Mouse (Mus musculus) midbrain, embryonic 14.5 days (tissue): ENCODE measurements at regions not wholly inside any gene's neighbourhood (a gene's known extent, or its start where the extent isn't known, plus 50 kb on each side); places are given as distances from the start of the nearest gene placed in this dataset.

Experiments
- ATAC-seq: fragments of 200-750 bp; cut with Nextera tagmentation; 2 replicates; pipeline ENCODE4 v1.8.0; 2017; ENCODE audit warnings: moderate number of reproducible peaks, moderate library complexity; ENCODE audit not compliant: low FRiP score, low TSS enrichment
- DNase-seq: peaks from one replicate; pipeline ENCODE4 v3.0.0-alpha.2; 2015
- H3K27ac ChIP-seq: fragments of 300-500 bp; sonication (generic); replicated peaks from 2 replicates; pipeline ENCODE4 v1.5.1; 2014; ENCODE audit warnings: mild to moderate bottlenecking, low read depth, low read length, moderate library complexity
- H3K27me3 ChIP-seq: fragments of 300-500 bp; sonication (generic); 2 replicates; pipeline ENCODE4 v1.6.1; 2014; ENCODE audit warnings: low read length, control low read depth, mixed read lengths; ENCODE audit not compliant: control insufficient read depth, insufficient read depth
- H3K36me3 ChIP-seq: fragments of 300-500 bp; sonication (generic); 2 replicates; pipeline ENCODE4 v1.6.1; 2014; ENCODE audit warnings: low read length, control low read depth; ENCODE audit not compliant: control insufficient read depth, insufficient read depth
- H3K4me1 ChIP-seq: fragments of 300-500 bp; sonication (generic); 2 replicates; pipeline ENCODE4 v1.6.1; 2014; ENCODE audit warnings: mild to moderate bottlenecking, antibody characterized with exemption, low read length, control low read depth; ENCODE audit not compliant: control insufficient read depth, insufficient read depth
- H3K4me2 ChIP-seq: fragments of 300-500 bp; sonication (generic); 2 replicates; pipeline ENCODE4 v1.6.1; 2014; ENCODE audit warnings: mild to moderate bottlenecking, low read length, moderate library complexity
- H3K4me3 ChIP-seq: fragments of 300-500 bp; sonication (generic); replicated peaks from 2 replicates; pipeline ENCODE4 v1.5.1; 2014; ENCODE audit warnings: low read depth, low read length
- H3K9ac ChIP-seq: fragments of 300-500 bp; sonication (generic); replicated peaks from 2 replicates; pipeline ENCODE4 v1.6.1; 2014; ENCODE audit warnings: mild to moderate bottlenecking, low read length, moderate library complexity
- H3K9me3 ChIP-seq: fragments of 300-500 bp; sonication (generic); 2 replicates; pipeline ENCODE4 v1.6.1; 2016; ENCODE audit warnings: low read length, control low read depth, mixed read lengths; ENCODE audit not compliant: control insufficient read depth
- WGBS: fragments of 180-500 bp; shearing (Covaris S2); extraction: QIAGEN DNeasy Blood & Tissue Kit; methylation state at CpG from one replicate; pipeline ENCODE4 v1.1.7; 2014; 5-methylcytosine and 5-hydroxymethylcytosine counted together

- H3K9ac ChIP-seq: no peak overlapping the region
- WGBS: 91% methylated on average over 7 of the region's 7 CpGs
- no peak for DNase-seq
Observed at GRCm38 (mm10) chr5:43050961-43051517, 181.9 kb upstream of the Cpeb2 start.

GRCm38 (mm10) chr5:43052668-43053067 is 180.3 kb upstream of the Cpeb2 start:
- no peaks in the 10 kb centered on the region for H3K4me1 ChIP-seq
- no peaks in the 10 kb centered on the region for H3K9me3 ChIP-seq
- 50% methylated on average over 1 of the region's 1 CpGs for WGBS
- ATAC-seq (no peak), DNase-seq (no peak)
- H3K36me3 ChIP-seq: no peaks in the 10 kb centered on the region
- H3K27me3 ChIP-seq: no peaks in the 10 kb centered on the region
- H3K4me3 ChIP-seq: no peak overlapping the region
- no peak overlapping the region for H3K27ac ChIP-seq
- no peak overlapping the region for H3K9ac ChIP-seq
- H3K4me2 ChIP-seq: no peak overlapping the region

More at GRCm38 (mm10) chr5:43050961-43051517, 181.9 kb upstream of the Cpeb2 start:
- Histone ChIP-seq H3K4me1 (no peaks in the 10 kb centered on the region), H3K9me3 (no peaks in the 10 kb centered on the region), H3K27ac (no peak overlapping the region), H3K4me3 (no peak overlapping the region), H3K36me3 (no peaks in the 10 kb centered on the region), H3K4me2 (no peak overlapping the region), H3K27me3 (no peaks in the 10 kb centered on the region)
- no peak for ATAC-seq

GRCm38 (mm10) chr5:43054586-43054985 is 178.4 kb upstream of the Cpeb2 start:
- no peak for ATAC-seq
- H3K4me1 ChIP-seq: no peaks in the 10 kb centered on the region
- no peak for DNase-seq
- H3K27ac ChIP-seq: no peak overlapping the region
- no peak overlapping the region for H3K4me2 ChIP-seq
- H3K36me3 ChIP-seq: no peaks in the 10 kb centered on the region
- no peaks in the 10 kb centered on the region for H3K9me3 ChIP-seq
- H3K9ac ChIP-seq: no peak overlapping the region
- 93% methylated on average over 8 of the region's 8 CpGs for WGBS
- no peaks in the 10 kb centered on the region for H3K27me3 ChIP-seq
- H3K4me3 ChIP-seq: no peak overlapping the region

GRCm38 (mm10) chr5:43055111-43055710 is 177.8 kb upstream of the Cpeb2 start:
- no peaks in the 10 kb centered on the region for H3K27me3 ChIP-seq
- ATAC-seq: no peak
- H3K4me3 ChIP-seq: no peak overlapping the region
- no peak overlapping the region for H3K9ac ChIP-seq
- H3K27ac ChIP-seq: no peak overlapping the region
- WGBS: 62% methylated on average over 4 of the region's 4 CpGs
- H3K9me3 ChIP-seq: no peaks in the 10 kb centered on the region
- no peaks in the 10 kb centered on the region for H3K36me3 ChIP-seq
- no peak overlapping the region for H3K4me2 ChIP-seq
- peak; percentile 23 for DNase-seq
- no peaks in the 10 kb centered on the region for H3K4me1 ChIP-seq

GRCm38 (mm10) chr5:43056486-43056885 is 176.5 kb upstream of the Cpeb2 start:
- Histone ChIP-seq H3K36me3 (no peaks in the 10 kb centered on the region), H3K9ac (no peak overlapping the region), H3K4me2 (no peak overlapping the region), H3K27ac (no peak overlapping the region), H3K4me1 (no peaks in the 10 kb centered on the region), H3K27me3 (no peaks in the 10 kb centered on the region), H3K4me3 (no peak overlapping the region), H3K9me3 (no peaks in the 10 kb centered on the region)
- no peak for ATAC-seq
- 99% methylated on average over 2 of the region's 2 CpGs for WGBS
- DNase-seq: no peak

GRCm38 (mm10) chr5:43061243-43061642 is 171.7 kb upstream of the Cpeb2 start:
- no peak for ATAC-seq
- H3K4me2 ChIP-seq: no peak overlapping the region
- no peak overlapping the region for H3K9ac ChIP-seq
- no peaks in the 10 kb centered on the region for H3K36me3 ChIP-seq
- H3K4me1 ChIP-seq: no peaks in the 10 kb centered on the region
- H3K27ac ChIP-seq: no peak overlapping the region
- H3K9me3 ChIP-seq: no peaks in the 10 kb centered on the region
- DNase-seq: no peak
- H3K4me3 ChIP-seq: no peak overlapping the region
- WGBS: 87% methylated on average over 2 of the region's 2 CpGs
- H3K27me3 ChIP-seq: no peaks in the 10 kb centered on the region

GRCm38 (mm10) chr5:43061797-43062391 is 171.1 kb upstream of the Cpeb2 start:
- DNase-seq (no peak), ATAC-seq (no peak)
- no peaks in the 10 kb centered on the region for H3K4me1 ChIP-seq
- no peak overlapping the region for H3K27ac ChIP-seq
- H3K27me3 ChIP-seq: no peaks in the 10 kb centered on the region
- H3K36me3 ChIP-seq: no peaks in the 10 kb centered on the region
- H3K4me2 ChIP-seq: no peak overlapping the region
- no peak overlapping the region for H3K4me3 ChIP-seq
- no peak overlapping the region for H3K9ac ChIP-seq
- no peaks in the 10 kb centered on the region for H3K9me3 ChIP-seq
- 86% methylated on average over 1 of the region's 1 CpGs for WGBS

GRCm38 (mm10) chr5:43062499-43062898 is 170.5 kb upstream of the Cpeb2 start:
- no peak for ATAC-seq
- Histone ChIP-seq H3K9me3 (no peaks in the 10 kb centered on the region), H3K4me3 (no peak overlapping the region), H3K27ac (no peak overlapping the region), H3K9ac (no peak overlapping the region), H3K4me2 (no peak overlapping the region), H3K27me3 (no peaks in the 10 kb centered on the region), H3K4me1 (no peaks in the 10 kb centered on the region), H3K36me3 (no peaks in the 10 kb centered on the region)
- DNase-seq: no peak
- WGBS: 98% methylated on average over 1 of the region's 1 CpGs

- H3K4me1 ChIP-seq: no peaks in the 10 kb centered on the region
- no peak for DNase-seq
- no peak overlapping the region for H3K27ac ChIP-seq
- no peak overlapping the region for H3K4me3 ChIP-seq
- H3K9ac ChIP-seq: no peak overlapping the region
- H3K27me3 ChIP-seq: no peaks in the 10 kb centered on the region
- ATAC-seq: no peak
- H3K4me2 ChIP-seq: no peak overlapping the region
- no peaks in the 10 kb centered on the region for H3K36me3 ChIP-seq
- WGBS: 82% methylated on average over 8 of the region's 8 CpGs
- no peaks in the 10 kb centered on the region for H3K9me3 ChIP-seq
Observed at GRCm38 (mm10) chr5:43063386-43063785, 169.6 kb upstream of the Cpeb2 start.
